ENCODE assay signal across 8 mouse cellular contexts in genomic region chr2:31263039-31263461, GRCm38 (mm10). TPM values are rescaled to one million over a fixed set of nuclear protein-coding genes. Genes with fewer than 3 reads are reported as not detected.
DNase-seq lines count a peak whose midpoint lies in the region; ATAC-seq and TF ChIP-seq lines count a peak whose summit lies in the region.

No protein-coding gene starts in this region.

- H3K36me3 ChIP-seq in kidney, embryonic 14.5 days (ENCODE audit: control insufficient read depth, insufficient read depth, low read length), result no peaks in the 10 kb centered on the region
- H3K36me3 ChIP-seq in heart, embryonic 16.5 days (ENCODE audit: control insufficient read depth, insufficient read depth), result no peaks in the 10 kb centered on the region

- 0 out of 2 replicates have a peak overlapping the region, but pooled peaks have one; percentile 1 for H3K9ac ChIP-seq in kidney, embryonic 14.5 days (ENCODE audit: low read depth, low read length)
- H3K9ac ChIP-seq in heart, embryonic 16.5 days (ENCODE audit: low read length), result peak overlapping the region; percentile 32

- 68% methylated on average over 8 of the region's 8 CpGs for WGBS in kidney, embryonic 14.5 days
- 29% methylated on average over 8 of the region's 8 CpGs for WGBS in heart, embryonic 16.5 days

- peaks cover 54% of the 10 kb centered on the region for H3K4me1 ChIP-seq in kidney, embryonic 14.5 days (ENCODE audit: control insufficient read depth, insufficient read depth, low read length)
- H3K4me1 ChIP-seq in cortical plate, adult 2 months (ENCODE audit: control insufficient read depth, insufficient read depth, low read length), result peaks cover 20% of the 10 kb centered on the region
- peaks cover 69% of the 10 kb centered on the region for H3K4me1 ChIP-seq in heart, embryonic 16.5 days (ENCODE audit: control insufficient read depth, insufficient read depth, low read length)

- TF ChIP-seq POLR2A in cortical plate, adult 2 months (IDR thresholded peaks at IDR 0.05; ENCODE audit: extremely low read depth, insufficient read depth, low read length), result no peak

- no peak overlapping the region for H3K4me2 ChIP-seq in kidney, embryonic 14.5 days (replicated peaks; ENCODE audit: low read depth, low read length)
- H3K4me2 ChIP-seq in heart, embryonic 16.5 days (ENCODE audit: low read depth, low read length), result no peak overlapping the region

- no peak for TF ChIP-seq CTCF in cortical plate, adult 2 months (IDR thresholded peaks at IDR 0.05; ENCODE audit: extremely low read depth, insufficient read depth, low read length)

- no peak for ATAC-seq in kidney, embryonic 14.5 days (ENCODE audit: low FRiP score, low TSS enrichment)
- ATAC-seq in heart, embryonic 16.5 days (replicated peaks; ENCODE audit: extremely low read depth, insufficient read depth, low FRiP score), result no peak

- no peaks in the 10 kb centered on the region for H3K27me3 ChIP-seq in kidney, embryonic 14.5 days (ENCODE audit: control insufficient read depth, insufficient read depth, low read length)
- H3K27me3 ChIP-seq in heart, embryonic 16.5 days (ENCODE audit: control insufficient read depth, insufficient read depth, low read length), result no peaks in the 10 kb centered on the region

- H3K27ac ChIP-seq in kidney, embryonic 14.5 days (ENCODE audit: low read depth, low read length), result no peak overlapping the region; the same call in 1 of the 2 replicates
- peak overlapping the region; percentile 9; the same call in 1 of the 2 replicates for H3K27ac ChIP-seq in cortical plate, adult 2 months (ENCODE audit: insufficient read depth, low read length)
- H3K27ac ChIP-seq in heart, embryonic 16.5 days (ENCODE audit: low read length), result peak overlapping the region; percentile 90

- no peak overlapping the region for H3K4me3 ChIP-seq in kidney, embryonic 14.5 days (ENCODE audit: low read length)
- no peak overlapping the region for H3K4me3 ChIP-seq in cortical plate, adult 2 months (ENCODE audit: insufficient read depth, low read length)
- no peak overlapping the region for H3K4me3 ChIP-seq in heart, embryonic 16.5 days (ENCODE audit: low read length)

- H3K9me3 ChIP-seq in kidney, embryonic 14.5 days (ENCODE audit: control insufficient read depth, low read length), result no peaks in the 10 kb centered on the region
- no peaks in the 10 kb centered on the region for H3K9me3 ChIP-seq in heart, embryonic 16.5 days (replicated peaks; ENCODE audit: control insufficient read depth, low read length)

- no peak for DNase-seq in kidney, adult 18-20 months
- peak; percentile 68 for DNase-seq in lung, postnatal 10 days
- no peak for DNase-seq in spleen, adult 12 weeks (ENCODE audit: low spot score)
- DNase-seq in gastrocnemius, adult 18-20 months (ENCODE audit: low spot score), result no peak
- DNase-seq in T-cell, adult 2 months (ENCODE audit: low spot score), result no peak

RNA-seq across cellular contexts. Expression of gene Ncs1, which starts 17.4 kb away (rescaled TPM):
- polyA plus RNA-seq in kidney, embryonic 14.5 days (2014; fragmentation: Nextera tagmentation; extraction: Ambion mirVana), result 34.5 and 57.0 TPM in 2 replicates
- polyA plus RNA-seq in cortical plate, adult 2 months (2012; rRNA removed), result 167 and 176 TPM in 2 replicates
- polyA plus RNA-seq in heart, embryonic 16.5 days (2015; fragmentation: Nextera tagmentation; extraction: Ambion mirVana), result 29.4 and 32.1 TPM in 2 replicates
- 1 to 10 TPM; 4.5 to 5.5 TPM for total RNA-seq in gastrocnemius, adult 18-20 months (2021)

RNA-seq across cellular contexts. Expression of gene Hmcn2, which starts 51.2 kb away (rescaled TPM):
- 0.10 TPM in 1 of 2 replicates, not detected in the other for polyA plus RNA-seq in kidney, embryonic 14.5 days (2014; fragmentation: Nextera tagmentation; extraction: Ambion mirVana)
- polyA plus RNA-seq in cortical plate, adult 2 months (2012; rRNA removed), result 1.5 TPM in 2 replicates
- 1.1 and 1.3 TPM in 2 replicates for polyA plus RNA-seq in heart, embryonic 16.5 days (2015; fragmentation: Nextera tagmentation; extraction: Ambion mirVana)
- total RNA-seq in gastrocnemius, adult 18-20 months (2021), result 10 to 100 TPM; 25.9 to 30.7 TPM
